Mouse (Mus musculus) heart, embryonic 11.5 days (tissue): Measurements from ENCODE around the gene Ly6g5c. TPM values are rescaled to one million over a fixed set of nuclear protein-coding genes. Genes with fewer than 3 reads are reported as not detected.

Experiments
- ATAC-seq: fragments of 200-750 bp; cut with Nextera tagmentation; replicated peaks from 2 replicates; pipeline ENCODE4 v1.8.0; 2017; ENCODE audit warnings: moderate library complexity; ENCODE audit not compliant: insufficient number of reproducible peaks, low FRiP score, low TSS enrichment
- H3K27ac ChIP-seq: fragments of 300-500 bp; sonication (generic); 2 replicates; pipeline ENCODE4 v1.5.1; 2014; ENCODE audit warnings: mild to moderate bottlenecking, low read depth, low read length
- H3K27me3 ChIP-seq: fragments of 300-500 bp; sonication (generic); 2 replicates; pipeline ENCODE4 v1.6.1; 2014; ENCODE audit warnings: mild to moderate bottlenecking, low read length, mixed read lengths; ENCODE audit not compliant: control insufficient read depth, insufficient read depth
- H3K36me3 ChIP-seq: fragments of 300-500 bp; sonication (generic); 2 replicates; pipeline ENCODE4 v1.6.1; 2014; ENCODE audit warnings: mild to moderate bottlenecking, low read length, moderate library complexity, mixed read lengths; ENCODE audit not compliant: control insufficient read depth, insufficient read depth
- H3K4me1 ChIP-seq: fragments of 300-500 bp; sonication (generic); 2 replicates; pipeline ENCODE4 v1.6.1; 2014; ENCODE audit warnings: low read length; ENCODE audit not compliant: control insufficient read depth, insufficient read depth
- H3K4me2 ChIP-seq: fragments of 300-500 bp; sonication (generic); 2 replicates; pipeline ENCODE4 v1.6.1; 2014; ENCODE audit warnings: mild to moderate bottlenecking, moderate library complexity
- H3K4me3 ChIP-seq: fragments of 300-500 bp; sonication (generic); 2 replicates; pipeline ENCODE4 v1.5.1; 2014; ENCODE audit warnings: low read depth, low read length
- H3K9ac ChIP-seq: fragments of 300-500 bp; sonication (generic); 2 replicates; pipeline ENCODE4 v1.6.1; 2014; ENCODE audit warnings: mild to moderate bottlenecking, low read depth, low read length, moderate library complexity
- H3K9me3 ChIP-seq: fragments of 300-500 bp; sonication (generic); replicated peaks from 2 replicates; pipeline ENCODE4 v1.6.1; 2016; ENCODE audit warnings: low read length; ENCODE audit not compliant: control insufficient read depth
- WGBS: fragments of 180-500 bp; shearing (Covaris S2); extraction: QIAGEN DNeasy Blood & Tissue Kit; methylation state at CpG from one replicate; pipeline ENCODE4 v1.1.7; 2014; ENCODE audit not compliant: insufficient replicate concordance; 5-methylcytosine and 5-hydroxymethylcytosine counted together
- polyA plus RNA-seq: library from polyadenylated mRNA; unstranded; fragments of >200 nt; fragmentation: Nextera tagmentation; extraction: Ambion mirVana; gene quantifications from 2 replicates; pipeline ENCODE4 v1.2.1, GENCODE M21; 2014

Ly6g5c gene
- polyA plus RNA-seq: not detected in 2 replicates

- WGBS: 77% methylated on average over 6 of the region's 6 CpGs
- no peak for ATAC-seq
- no peak within 1 kb of the TSS for H3K4me3 ChIP-seq
- H3K36me3 ChIP-seq: no peaks in the 10 kb centered on the region
- H3K4me1 ChIP-seq: peaks cover 5% of the 10 kb centered on the region; the same call in 1 of the 2 replicates
- no peaks in the 10 kb centered on the region for H3K9me3 ChIP-seq
- H3K27me3 ChIP-seq: no peaks in the 10 kb centered on the region
- H3K4me2 ChIP-seq: no peak within 1 kb of the TSS
- no peak within 1 kb of the TSS for H3K9ac ChIP-seq
- H3K27ac ChIP-seq: no peak within 1 kb of the TSS
Observed at GRCm38 (mm10) chr17:35108097-35108496, at the start of gene Ly6g5c. Gene Ly6g5c (plus strand): TSS chr17:35108279.

- no peak for ATAC-seq
- WGBS: 57% methylated on average over 9 of the region's 9 CpGs
- Histone ChIP-seq H3K9ac (peak overlapping the region; percentile 94; the same call in 1 of the 2 replicates), H3K4me2 (peak overlapping the region; percentile 77), H3K27me3 (0 out of 2 replicates have a peak, but pooled peaks cover 4% of the 10 kb centered on the region), H3K36me3 (peaks cover 39% of the 10 kb centered on the region), H3K4me1 (peaks cover 16% of the 10 kb centered on the region), H3K27ac (peak overlapping the region; percentile 91; the same call in 1 of the 2 replicates), H3K9me3 (no peaks in the 10 kb centered on the region), H3K4me3 (peak overlapping the region; percentile 77; the same call in 1 of the 2 replicates)
Observed at GRCm38 (mm10) chr17:35058316-35058715, 49.8 kb upstream of the Ly6g5c start.

- H3K27me3 ChIP-seq: peaks cover 11% of the 10 kb centered on the region; the same call in 1 of the 2 replicates
- H3K27ac ChIP-seq: peak within 1 kb of the TSS; percentile 91
- peak within 1 kb of the TSS; percentile 77 for H3K4me2 ChIP-seq
- peak; percentile 88 for ATAC-seq
- H3K4me3 ChIP-seq: peak within 1 kb of the TSS; percentile 77
- H3K36me3 ChIP-seq: peaks cover 33% of the 10 kb centered on the region
- H3K9ac ChIP-seq: peak within 1 kb of the TSS; percentile 94
- WGBS: under 1% methylated on average over 57 of the region's 57 CpGs
- H3K9me3 ChIP-seq: no peaks in the 10 kb centered on the region
- peaks cover 16% of the 10 kb centered on the region for H3K4me1 ChIP-seq
Observed at GRCm38 (mm10) chr17:35058911-35059892, 48.9 kb upstream of the Ly6g5c start, which contains the start of gene Ddah2. Gene Ddah2 (plus strand): TSS chr17:35059035.

- H3K27ac ChIP-seq: no peak overlapping the region
- peaks cover 20% of the 10 kb centered on the region for H3K4me1 ChIP-seq
- no peak for ATAC-seq
- H3K27me3 ChIP-seq: peaks cover 19% of the 10 kb centered on the region
- peak overlapping the region; percentile 77 for H3K4me3 ChIP-seq
- peaks cover 30% of the 10 kb centered on the region for H3K36me3 ChIP-seq
- H3K9ac ChIP-seq: peak overlapping the region; percentile 94
- WGBS: 27% methylated on average over 14 of the region's 14 CpGs
- no peaks in the 10 kb centered on the region for H3K9me3 ChIP-seq
- H3K4me2 ChIP-seq: peak overlapping the region; percentile 77
Observed at GRCm38 (mm10) chr17:35060071-35060470, 48.0 kb upstream of the Ly6g5c start.

GRCm38 (mm10) chr17:35060737-35061297, 47.3 kb upstream of the Ly6g5c start:
- H3K4me3 ChIP-seq: peak overlapping the region; percentile 77
- H3K9ac ChIP-seq: 0 out of 2 replicates have a peak overlapping the region, but pooled peaks have one; percentile 94
- peaks cover 26% of the 10 kb centered on the region for H3K36me3 ChIP-seq
- H3K4me1 ChIP-seq: peaks cover 27% of the 10 kb centered on the region
- no peak overlapping the region for H3K27ac ChIP-seq
- H3K4me2 ChIP-seq: peak overlapping the region; percentile 77
- no peak for ATAC-seq
- peaks cover 26% of the 10 kb centered on the region for H3K27me3 ChIP-seq
- WGBS: 62% methylated on average over 22 of the region's 22 CpGs
- no peaks in the 10 kb centered on the region for H3K9me3 ChIP-seq

- no peak for ATAC-seq
- H3K36me3 ChIP-seq: peaks cover 22% of the 10 kb centered on the region
- H3K27ac ChIP-seq: no peak overlapping the region
- no peak overlapping the region for H3K9ac ChIP-seq
- no peaks in the 10 kb centered on the region for H3K9me3 ChIP-seq
- no peak overlapping the region for H3K4me3 ChIP-seq
- H3K4me2 ChIP-seq: no peak overlapping the region; the same call in 1 of the 2 replicates
- peaks cover 27% of the 10 kb centered on the region for H3K4me1 ChIP-seq
- 78% methylated on average over 8 of the region's 8 CpGs for WGBS
- H3K27me3 ChIP-seq: peaks cover 31% of the 10 kb centered on the region
Observed at GRCm38 (mm10) chr17:35061299-35061698, 46.8 kb upstream of the Ly6g5c start.

GRCm38 (mm10) chr17:35063466-35063865, 44.6 kb upstream of the Ly6g5c start:
- Histone ChIP-seq H3K4me1 (peaks cover 24% of the 10 kb centered on the region), H3K36me3 (peaks cover 13% of the 10 kb centered on the region), H3K9ac (no peak overlapping the region), H3K4me2 (no peak overlapping the region), H3K4me3 (no peak overlapping the region), H3K9me3 (no peaks in the 10 kb centered on the region), H3K27ac (no peak overlapping the region), H3K27me3 (peaks cover 50% of the 10 kb centered on the region)
- 83% methylated on average over 3 of the region's 3 CpGs for WGBS
- ATAC-seq: no peak

- Histone ChIP-seq H3K9me3 (no peaks in the 10 kb centered on the region), H3K4me3 (peak overlapping the region; percentile 38; the same call in 1 of the 2 replicates), H3K9ac (no peak overlapping the region), H3K36me3 (peaks cover 13% of the 10 kb centered on the region), H3K27ac (no peak overlapping the region), H3K4me2 (peak overlapping the region; percentile 66), H3K4me1 (peaks cover 20% of the 10 kb centered on the region), H3K27me3 (peaks cover 50% of the 10 kb centered on the region)
- ATAC-seq: no peak
- 32% methylated on average over 10 of the region's 10 CpGs for WGBS
Observed at GRCm38 (mm10) chr17:35064378-35064877, 43.7 kb upstream of the Ly6g5c start.
